Mouse (Mus musculus) skeletal muscle tissue, adult 2 months (tissue): ENCODE measurements at regions not wholly inside any gene's neighbourhood (a gene's known extent, or its start where the extent isn't known, plus 50 kb on each side); places are given as distances from the start of the nearest gene placed in this dataset.

ENCODE experiments used
- DNase-seq: peaks from one replicate; pipeline ENCODE4 v3.0.0-alpha.2; 2012; ENCODE audit warnings: low read depth, low spot score

GRCm38 (mm10) chr15:19778651-19779050 is 670.4 kb upstream of the Cdh12 start:
- no peak for DNase-seq

GRCm38 (mm10) chr15:19783883-19784282 is 665.2 kb upstream of the Cdh12 start:
- no peak for DNase-seq

- no peak for DNase-seq
These were observed 642.1 kb upstream of the Cdh12 start for GRCm38 (mm10) chr15:19806994-19807393.

GRCm38 (mm10) chr15:19813647-19814046 is 635.4 kb upstream of the Cdh12 start:
- no peak for DNase-seq

GRCm38 (mm10) chr15:19856892-19857655 is 592.0 kb upstream of the Cdh12 start:
- peak; percentile 3 for DNase-seq

GRCm38 (mm10) chr15:19857656-19858006 is 591.4 kb upstream of the Cdh12 start:
- no peak for DNase-seq

- DNase-seq, result no peak
These were observed 590.4 kb upstream of the Cdh12 start for GRCm38 (mm10) chr15:19858668-19859067.

GRCm38 (mm10) chr15:19863979-19864378 is 585.1 kb upstream of the Cdh12 start:
- DNase-seq, result no peak

- DNase-seq, result no peak
These were observed 582.5 kb upstream of the Cdh12 start for GRCm38 (mm10) chr15:19866559-19866958.

- no peak for DNase-seq
These were observed 580.0 kb upstream of the Cdh12 start for GRCm38 (mm10) chr15:19869041-19869440.

GRCm38 (mm10) chr15:19872611-19873010 is 576.5 kb upstream of the Cdh12 start:
- DNase-seq, result no peak
